Mouse (Mus musculus) adrenal gland (tissue): ENCODE data around the gene Mrpl14.

Experiments
- intact Hi-C: fragments of 180-260 bp; cut with DNase I; formaldehyde crosslinking; loops from one replicate; pipeline ENCODE4 v1.15.1; 2025

The Mrpl14 gene

DNA sequence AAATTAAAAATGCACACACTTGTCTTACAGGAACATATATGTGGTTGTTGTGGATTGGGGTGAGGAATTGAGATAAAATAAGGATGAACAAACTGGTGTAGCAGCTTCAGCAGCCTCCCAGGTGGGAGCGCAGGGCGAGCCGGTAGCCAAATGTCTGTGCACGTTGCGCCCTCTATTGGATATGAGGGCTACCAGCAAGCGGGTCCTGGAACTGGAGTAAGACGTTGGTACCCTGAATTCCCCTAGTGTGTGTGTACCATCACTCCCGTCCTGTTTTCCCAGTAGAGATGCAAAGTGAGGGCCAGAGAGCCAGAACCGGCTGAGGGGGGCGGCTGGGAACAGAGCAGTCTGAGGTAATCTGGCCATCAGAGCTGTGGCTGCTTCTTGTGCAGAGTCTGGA lies 32.2 kb downstream of the Mrpl14 start:
- intact Hi-C loops = loop anchor here (1.0 to 2.0 kb wide), 2 partner anchors 40 to 55 kb away; no protein-coding TSS in a partner anchor

DNA sequence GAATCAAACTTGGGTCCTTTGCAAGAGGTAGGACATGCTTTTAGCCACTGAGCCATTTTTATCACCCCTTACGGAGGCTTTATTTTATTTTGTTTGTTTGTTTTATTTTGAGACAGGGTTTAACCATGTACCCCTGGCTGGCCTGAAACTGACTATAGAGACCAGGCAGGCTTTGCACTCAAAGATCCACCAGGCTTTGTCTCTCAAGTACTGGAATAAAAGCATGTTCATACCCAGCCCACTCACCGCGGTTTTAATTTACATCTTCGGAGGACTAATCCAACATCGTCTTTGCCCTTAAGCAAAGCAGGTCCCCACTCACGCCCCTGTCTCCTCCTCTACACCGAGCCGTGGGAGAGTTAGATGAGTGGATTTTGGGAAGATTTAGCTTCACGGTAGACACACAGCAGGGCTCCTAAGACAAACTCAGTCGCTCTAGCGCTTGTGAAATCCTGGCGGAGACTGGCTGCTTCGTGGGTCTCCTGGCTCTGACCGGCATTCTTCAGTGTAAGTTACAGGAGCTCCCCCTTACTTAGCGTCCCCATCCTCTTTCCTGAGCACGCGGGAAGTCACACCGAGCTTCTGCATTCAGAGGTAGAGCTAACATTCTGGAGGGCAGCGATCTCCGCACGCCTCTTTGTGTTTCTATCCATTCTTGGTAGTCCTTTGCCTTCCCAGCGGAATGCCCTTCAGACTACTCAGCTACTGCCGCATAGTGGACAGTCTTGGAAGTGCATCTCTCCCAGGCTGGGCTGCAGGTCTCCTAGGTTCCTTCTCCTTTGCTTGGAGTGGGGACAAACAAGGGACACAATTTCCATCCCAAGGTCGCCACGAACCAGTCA lies 37.8 kb downstream of the Mrpl14 start:
- intact Hi-C loops = no loop called here

DNA sequence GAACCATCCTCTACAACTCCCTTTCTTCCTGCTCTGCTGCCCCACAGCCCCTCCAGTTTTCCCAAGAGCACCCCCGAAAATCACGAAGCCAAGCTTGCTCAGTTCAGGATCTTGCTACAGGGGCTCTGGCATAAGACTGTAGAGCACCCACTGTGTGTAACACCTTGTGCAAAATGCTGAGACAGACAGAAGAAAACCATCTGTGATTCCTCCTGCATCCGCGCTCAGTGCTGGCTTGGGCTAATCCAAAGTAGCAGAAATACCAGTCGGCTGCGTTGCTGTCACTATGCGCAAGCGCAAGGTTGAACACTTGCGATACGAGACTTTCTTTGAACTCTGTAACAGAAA lies 38.4 kb downstream of the Mrpl14 start:
- intact Hi-C loops = no loop called here

DNA sequence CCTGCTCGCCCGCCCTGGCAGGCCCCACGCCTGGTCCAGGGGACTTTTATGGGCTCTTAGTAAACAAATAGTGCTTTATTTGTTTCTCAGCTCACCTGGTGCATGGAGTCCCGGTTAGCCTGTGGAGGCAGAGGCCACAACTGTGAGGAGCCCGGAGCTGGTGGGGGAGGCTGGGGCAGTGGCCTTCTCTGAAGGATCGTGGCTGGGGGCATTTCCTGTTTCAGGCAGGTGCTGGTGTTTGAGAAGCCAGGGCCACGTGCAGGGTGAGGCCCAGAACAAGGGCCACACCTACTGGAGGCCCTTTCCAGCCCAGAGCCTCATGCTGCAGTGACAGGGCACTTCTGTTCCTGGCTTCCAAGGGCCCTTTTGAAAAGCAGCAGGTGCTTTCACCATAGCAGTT lies 40.1 kb downstream of the Mrpl14 start:
- intact Hi-C loops = no loop called here

DNA sequence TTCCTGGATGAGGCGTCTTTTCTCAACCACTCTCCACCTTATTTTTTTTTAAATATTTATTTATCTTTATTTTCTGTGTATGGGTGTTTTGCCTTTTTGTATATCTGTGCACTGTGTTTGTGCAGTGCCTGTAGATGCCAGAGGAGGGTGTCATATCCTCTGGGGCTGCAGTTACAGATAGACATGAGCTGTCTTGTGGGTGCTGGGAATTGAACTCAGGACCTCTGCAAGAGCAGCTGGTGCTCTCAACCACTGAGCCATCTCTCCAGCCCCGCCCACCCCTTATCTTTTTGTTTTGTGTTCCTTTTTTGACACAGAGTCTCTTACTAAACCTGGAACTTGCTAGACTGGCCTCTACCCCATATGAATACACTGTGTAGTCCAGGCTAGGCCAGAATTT lies 41.4 kb downstream of the Mrpl14 start:
- intact Hi-C loops = no loop called here

DNA sequence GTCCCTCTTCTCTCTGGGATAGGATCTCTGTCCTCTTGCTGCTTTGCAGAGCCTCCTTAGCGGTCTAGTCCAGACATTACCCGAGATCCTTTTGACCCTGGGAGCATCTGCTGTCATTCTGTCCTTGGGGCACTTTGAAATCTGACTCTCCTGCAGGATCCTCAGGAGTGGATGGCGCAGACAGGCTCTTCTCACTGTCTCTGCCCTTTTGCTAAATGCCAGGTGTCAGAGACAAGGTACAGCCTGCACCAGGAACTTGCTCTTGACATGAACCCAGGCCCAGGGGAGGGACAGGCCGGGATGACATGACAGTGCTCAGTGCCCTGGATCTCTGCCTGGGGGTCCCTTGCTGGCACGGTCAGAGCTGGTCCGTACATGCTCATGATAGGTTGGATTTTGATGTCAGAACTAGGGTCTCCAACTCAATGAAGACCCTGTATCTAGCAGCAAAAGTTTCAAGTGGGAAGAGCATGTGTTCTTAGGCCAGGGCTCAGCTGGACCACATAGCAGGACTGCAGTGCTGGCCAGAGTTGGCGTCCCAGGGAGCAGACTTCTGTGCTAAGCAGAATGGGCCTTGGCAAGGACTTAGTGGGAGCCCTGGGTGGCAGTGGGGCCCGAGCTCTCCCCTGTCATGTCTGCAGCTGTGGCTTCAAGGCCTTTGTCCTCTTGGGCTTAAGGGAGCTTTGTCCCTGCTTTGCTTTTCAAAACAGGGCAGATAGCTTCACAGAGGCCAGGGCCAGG lies 42.0 kb downstream of the Mrpl14 start:
- intact Hi-C loops = no loop called here

DNA sequence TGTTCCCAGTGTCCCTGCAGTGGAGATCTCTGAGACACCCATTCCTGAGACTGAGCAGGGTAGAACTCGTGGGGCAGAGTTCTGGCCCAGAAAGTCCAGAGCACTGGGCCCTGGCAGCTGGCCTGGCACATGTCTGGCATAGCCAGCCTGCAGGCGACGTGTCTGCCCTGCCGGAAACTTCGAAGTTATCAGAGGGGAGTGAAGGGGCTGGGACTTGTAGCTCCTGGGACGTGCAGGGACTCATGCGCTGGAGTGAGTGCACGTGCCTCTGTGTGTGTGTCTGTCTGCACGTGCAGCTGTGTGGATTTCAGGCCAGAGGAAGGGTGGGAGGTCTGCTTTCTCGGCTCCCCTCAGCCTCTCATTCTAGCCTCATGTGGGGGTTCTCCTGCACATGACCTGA lies 43.3 kb downstream of the Mrpl14 start:
- intact Hi-C loops = no loop called here

DNA sequence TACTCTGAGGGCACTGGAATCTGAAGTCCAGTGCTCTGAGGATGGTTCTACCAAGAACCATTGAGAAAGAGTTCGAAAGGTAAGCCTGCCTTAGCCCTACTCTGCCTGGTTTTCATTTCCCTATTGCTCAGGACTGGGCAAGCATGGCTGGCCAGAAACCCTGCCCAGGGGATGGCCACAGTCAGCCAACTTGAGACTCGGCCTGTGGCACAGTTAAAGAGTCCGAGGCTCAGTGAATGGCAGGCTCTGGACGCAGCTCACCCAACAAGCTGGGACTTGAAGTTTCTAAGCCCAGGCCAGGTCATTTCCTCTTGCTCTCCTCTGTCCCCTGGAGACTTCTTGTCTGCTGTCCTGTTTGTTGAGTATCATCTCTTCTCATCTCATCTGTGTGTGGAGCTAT lies 44.6 kb downstream of the Mrpl14 start:
- intact Hi-C loops = loop anchor here (5.0 kb wide), 3 partner anchors 112 to 437 kb away; no protein-coding TSS in a partner anchor

DNA sequence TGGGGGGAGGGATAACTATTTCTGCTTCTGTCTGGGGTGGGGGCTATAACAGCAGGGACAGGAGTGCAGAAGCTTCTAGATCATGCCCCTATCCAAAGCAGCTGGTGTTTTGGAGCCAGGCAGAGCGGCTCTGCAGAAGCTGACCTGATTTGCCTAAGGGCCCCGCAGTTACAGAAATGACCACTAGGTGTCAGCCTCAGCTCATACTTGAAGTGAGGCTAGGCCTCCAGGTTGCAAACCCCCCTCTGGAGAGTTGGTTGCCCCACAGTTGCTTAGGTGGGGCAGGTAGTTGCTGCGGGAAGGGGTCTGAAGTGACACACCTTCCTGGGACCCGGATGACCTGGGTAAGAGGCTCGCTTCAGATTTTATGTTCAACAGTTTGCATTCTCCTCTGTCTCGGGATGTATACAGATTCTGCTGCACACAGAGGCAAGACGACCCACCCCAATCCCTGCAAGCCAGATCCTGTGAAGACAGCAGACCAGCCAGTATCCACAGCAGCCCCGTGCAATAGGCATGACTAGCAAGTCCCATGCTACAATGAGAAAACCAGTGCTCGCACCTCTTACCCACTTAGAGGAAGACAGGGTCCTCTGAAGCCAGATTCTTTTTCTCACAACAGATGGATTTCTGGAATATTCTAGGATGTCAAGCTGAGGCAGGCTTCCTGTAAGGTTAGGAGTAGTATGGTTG lies 45.2 kb downstream of the Mrpl14 start:
- intact Hi-C loops = loop anchor here (5.0 kb wide), 3 partner anchors 111 to 436 kb away; no protein-coding TSS in a partner anchor

DNA sequence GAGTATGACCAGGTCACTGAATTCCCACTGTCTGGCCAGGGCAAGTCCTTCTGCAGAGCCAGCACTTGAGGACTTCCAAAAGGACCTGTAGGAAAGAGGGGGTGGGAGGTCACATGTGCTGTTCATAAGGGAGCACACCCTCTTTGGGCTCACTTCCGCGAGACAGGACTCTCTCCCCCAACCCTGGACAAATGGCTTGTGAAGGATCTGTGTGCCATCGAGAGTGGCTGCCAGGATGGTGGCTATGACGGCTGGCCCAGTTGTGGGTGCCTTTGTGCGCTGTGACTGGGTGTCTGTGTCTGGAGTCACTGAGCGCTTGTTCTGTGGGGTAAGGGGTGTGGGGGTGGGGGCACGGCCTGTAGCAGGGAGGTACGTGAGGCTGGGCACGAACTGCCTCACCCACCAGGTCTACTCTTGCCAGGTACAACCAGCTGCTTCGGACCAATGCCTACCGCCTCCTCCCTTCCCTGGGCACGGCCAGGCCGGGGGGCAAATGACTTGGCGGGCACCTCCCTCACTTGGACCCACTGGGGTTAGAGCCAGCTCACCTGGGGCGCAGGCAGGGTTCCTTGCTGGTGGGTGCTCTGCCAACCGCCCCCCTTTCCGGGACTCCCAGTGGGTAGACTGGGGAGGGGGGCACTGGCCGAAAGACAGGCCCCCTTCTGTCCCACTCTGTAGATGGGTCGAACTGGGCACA lies 47.1 kb downstream of the Mrpl14 start:
- intact Hi-C loops = loop anchor here (5.0 kb wide), 3 partner anchors 109 to 434 kb away; no protein-coding TSS in a partner anchor

DNA sequence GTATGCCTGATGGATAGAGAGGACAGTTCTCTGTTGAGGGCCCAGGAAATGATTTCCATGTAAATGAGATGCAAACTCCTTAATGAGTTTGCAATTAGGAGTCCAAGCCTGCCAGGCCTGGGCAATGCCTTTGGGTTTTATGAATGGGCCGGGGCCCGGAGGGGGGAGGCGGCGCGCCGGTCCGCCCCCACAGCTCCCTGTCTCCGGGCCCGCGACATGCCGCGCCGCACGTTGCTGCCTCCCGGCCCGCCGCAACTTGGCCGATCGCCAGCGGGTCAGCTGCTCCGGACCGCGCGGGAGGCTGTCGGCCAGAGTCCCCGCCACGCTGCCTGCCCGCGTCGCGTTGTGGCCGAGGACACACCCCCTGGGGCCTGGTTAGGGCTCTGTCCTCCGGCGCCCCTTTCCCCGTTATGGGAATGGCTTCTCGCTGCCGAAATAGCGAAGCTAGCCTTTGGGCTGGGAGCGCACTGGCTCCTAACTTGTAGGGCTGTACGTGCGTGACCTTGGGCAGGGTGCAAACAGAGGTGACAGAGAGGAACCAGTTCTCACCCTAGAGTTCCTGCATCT lies 47.7 kb downstream of the Mrpl14 start, which contains the start of gene 1600014C23Rik:
1600014C23Rik (minus strand) TSS at position 110 of the 567 bp plus-strand sequence.
- intact Hi-C loops = loop anchor here (2.0 to 5.0 kb wide), 4 partner anchors 108 to 433 kb away; partner anchors contain the start of gene Vegfa

DNA sequence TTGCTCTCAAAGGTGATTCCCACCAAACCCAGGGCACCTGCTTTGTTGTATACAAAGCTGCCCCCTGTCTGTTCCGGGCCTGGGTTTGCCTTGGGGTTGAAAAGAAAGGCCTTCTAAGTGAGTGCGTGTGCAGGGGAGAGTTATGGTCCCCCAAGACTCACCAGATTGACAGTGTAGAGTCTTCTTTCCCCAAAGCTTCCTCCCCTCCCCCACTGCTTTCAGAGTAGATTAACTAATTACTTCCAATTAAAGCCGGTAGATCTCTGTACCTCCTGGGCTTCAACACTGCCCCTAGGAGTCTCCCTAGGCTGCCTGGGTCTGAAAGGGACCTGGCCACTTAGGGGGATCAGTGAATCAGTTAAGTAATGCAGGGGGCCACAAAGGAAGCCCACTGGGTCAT lies 48.2 kb downstream of the Mrpl14 start:
- intact Hi-C loops = loop anchor here (2.0 to 5.0 kb wide), 4 partner anchors 108 to 433 kb away; partner anchors contain the start of gene Vegfa

DNA sequence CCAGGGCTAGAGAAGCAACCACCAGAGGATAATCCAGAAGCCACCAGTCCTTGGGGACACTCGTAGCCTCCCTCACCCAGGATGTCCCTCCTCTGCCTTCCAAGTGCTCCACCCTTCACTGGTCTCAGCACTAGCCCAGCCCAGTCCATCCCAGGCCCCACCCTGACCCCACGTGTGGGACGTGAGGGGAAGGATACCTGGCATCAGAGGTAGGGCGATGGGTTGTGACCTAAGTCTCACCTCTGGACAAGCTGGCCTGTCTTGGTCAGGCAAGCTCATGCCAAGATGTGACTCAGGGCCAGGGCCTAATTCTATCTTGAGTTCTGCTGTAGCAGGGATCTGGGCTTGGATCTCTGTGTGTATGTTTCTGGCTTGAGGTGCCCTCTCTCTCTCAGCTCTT lies 48.8 kb downstream of the Mrpl14 start:
- intact Hi-C loops = loop anchor here (2.0 to 5.0 kb wide), 4 partner anchors 107 to 432 kb away; partner anchors contain the start of gene Vegfa

DNA sequence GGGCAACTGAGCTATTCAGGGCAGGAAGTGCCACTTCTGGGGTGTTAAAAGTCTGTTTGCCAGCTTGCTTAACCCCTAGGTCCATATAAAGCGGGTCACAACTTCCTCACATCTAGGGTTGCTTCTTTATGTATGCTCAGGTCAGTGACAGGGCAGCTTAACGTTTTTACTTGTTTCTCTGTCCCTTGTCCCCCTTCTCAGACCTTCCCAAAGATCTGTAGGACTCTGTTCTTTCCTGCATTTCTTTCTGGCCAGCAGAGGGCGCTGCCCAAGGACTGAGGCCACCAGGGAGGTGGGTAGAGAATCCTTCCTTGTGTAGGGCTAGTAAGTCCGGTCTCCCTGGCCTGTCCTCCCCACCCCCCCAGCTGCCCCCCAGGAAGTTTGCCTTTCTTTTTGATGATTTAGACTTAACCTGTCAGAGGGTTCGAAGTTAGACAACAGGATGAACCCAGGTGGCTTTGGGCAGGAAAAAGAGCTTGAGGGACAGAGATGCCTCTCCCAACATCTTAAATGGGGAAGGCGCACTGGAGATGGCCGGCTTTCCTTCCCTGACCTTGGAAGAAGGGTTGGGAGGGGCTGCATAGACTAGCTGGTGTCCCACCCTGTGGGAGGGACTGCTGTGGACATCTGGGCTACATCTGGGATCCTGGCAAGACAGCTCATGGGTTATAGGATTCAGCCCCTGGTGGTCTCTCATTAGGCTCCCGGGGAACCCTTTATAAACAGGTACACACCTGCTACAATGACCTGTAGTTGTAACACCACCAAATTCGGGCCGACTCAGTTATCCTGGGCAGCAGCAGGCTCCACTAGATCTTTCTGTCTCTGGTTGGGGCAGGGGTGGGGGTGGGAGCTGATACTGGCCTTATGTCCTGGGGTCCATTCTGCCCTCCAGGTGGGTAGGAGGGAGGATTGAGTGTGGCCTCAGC lies 49.5 kb downstream of the Mrpl14 start:
- intact Hi-C loops = loop anchor here (2.0 kb wide), 1 partner anchor 297 kb away; the partner anchor contains the start of gene Vegfa

DNA sequence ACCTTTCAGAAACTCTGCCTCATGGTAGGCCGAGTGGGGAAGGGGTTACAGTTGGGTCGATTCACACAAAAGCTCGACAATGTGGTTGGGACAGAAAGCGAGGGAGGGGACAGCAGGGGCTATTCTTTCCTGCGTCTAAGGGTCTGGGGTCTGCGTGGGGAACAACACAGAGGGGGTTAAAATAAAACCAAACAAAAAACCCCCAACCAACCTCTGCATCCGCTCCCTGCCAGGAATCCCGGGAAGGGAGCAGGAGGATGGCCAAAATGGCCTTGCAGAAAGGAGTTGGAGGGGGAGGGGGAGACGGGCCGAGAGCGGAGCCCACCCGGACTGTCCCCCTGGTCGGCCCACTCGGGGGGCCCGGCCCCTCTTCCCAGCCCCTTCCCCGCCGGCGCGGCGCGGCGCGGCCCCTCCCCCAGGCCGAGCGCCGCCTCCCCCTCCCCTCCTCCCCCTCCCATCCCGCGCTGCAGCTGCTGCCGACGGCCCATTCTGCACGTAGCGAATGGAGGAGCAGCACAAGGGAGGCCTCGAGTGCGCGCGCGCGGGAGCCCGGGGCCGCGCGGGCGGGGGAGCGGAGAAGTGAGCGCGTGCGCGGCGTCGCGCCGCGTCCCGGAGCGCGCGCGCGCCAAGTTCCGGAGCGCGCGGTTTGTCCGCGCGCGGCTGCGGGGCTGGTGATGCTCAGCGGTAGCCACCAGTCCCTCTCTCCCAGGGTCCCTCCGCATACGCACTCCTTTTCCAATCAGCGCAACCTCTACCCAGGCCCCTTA lies 50.4 kb downstream of the Mrpl14 start:
- intact Hi-C loops = no loop called here

DNA sequence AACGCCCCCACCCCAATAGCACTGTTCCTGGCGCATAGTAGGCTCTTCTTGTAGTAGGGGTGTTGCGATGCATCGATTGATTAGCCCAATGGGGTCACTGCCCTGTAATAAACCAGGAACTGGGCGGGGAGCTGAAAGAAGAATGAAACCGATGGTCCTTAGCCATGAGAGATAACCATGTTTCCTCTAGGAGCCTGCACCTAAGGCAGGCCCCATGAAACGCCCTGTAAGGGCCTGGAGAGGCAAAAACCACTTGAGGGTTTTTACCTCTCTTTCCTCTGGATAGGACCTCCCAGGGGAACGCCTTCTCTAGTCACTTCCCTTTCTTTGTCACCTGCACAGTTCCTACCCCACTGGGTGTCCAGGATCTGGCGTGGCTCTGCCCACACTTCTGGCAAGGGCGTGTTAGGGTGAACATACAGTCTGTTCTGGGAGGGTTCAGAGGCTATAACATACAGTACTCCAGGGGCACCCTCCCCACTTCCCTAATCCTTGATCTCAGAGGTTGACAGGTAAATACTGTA lies 51.0 kb downstream of the Mrpl14 start:
- intact Hi-C loops = no loop called here

DNA sequence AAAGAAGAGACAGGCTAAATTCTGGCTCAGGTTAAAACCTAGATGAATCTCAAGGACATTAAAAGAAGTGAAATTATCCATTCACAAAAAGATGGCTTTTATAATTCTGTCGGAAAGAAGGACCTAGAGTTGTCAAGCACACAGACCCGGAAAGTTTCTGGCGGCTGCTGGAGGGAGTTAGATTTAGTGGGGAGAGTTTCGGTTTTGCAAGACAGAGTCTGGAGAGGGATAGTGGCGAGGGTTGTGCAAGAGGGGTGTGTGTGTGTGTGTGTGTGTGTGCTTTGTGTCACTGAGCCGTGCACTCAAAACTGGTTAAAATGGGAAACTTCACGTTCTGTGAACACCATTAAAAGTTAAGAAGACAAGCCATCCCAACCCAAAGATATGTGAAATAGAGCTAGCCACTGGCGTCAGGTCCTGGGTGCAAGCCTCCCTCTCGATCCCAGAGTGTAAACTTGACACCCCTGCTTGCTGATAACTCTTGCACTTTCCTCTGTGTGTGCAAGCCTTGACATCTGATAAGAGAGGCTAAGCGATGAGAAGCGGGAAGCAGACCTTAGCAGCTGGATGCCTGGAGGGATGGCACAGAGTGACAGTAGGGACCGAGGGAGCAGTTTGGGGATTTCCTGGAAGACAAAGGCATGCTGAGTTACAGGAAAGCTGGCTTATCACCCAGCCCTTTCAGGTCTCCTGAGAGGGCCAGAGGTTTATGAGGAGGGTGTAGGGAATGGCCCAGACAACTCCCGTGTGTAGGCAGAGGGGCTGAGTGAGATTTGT lies 56.4 kb downstream of the Mrpl14 start:
- intact Hi-C loops = no loop called here
